Mouse (Mus musculus): ENCODE data around the gene Tex13c2.

- TF ChIP-seq CTCF (IDR thresholded peaks at IDR 0.05; ENCODE audit: insufficient read depth, low read depth, low read length) (no peak), POLR2A (IDR thresholded peaks at IDR 0.05; ENCODE audit: insufficient read depth, low read depth, low read length) (no peak)
These were observed 11.0 kb downstream of the Tex13c2 start for GRCm38 (mm10) chrX:42500538-42500937.

All from olfactory bulb, adult 2 months (tissue).